Mouse (Mus musculus): Measurements from ENCODE around the gene Sdc4. TPM values are rescaled to one million over a fixed set of nuclear protein-coding genes. Genes with fewer than 3 reads are reported as not detected.

Sdc4 gene
- polyA plus RNA-seq, 1 experiment from 2014 or later = 138 TPM

DNA sequence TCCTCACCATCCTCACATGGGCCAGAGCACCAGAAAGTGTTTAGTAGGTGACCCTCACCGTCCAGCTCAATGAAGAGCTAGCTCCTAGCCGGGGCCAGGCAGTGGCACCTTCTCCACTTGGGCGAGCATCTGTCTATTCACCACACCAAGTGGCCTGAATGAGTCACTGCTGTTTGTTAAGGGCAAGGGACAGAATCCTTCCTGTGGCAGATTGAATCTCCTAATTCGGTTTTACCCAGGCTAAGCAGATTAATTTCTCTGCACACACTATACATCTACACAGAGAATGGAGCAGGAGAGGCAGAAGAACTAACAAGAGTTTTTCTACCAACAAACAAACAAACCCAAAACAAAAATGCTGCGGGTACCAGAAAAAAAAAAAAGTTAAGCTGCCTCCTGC, 16.7 kb downstream of the Sdc4 start:
- Histone ChIP-seq H3K4me3 (ENCODE audit: low read length) (no peak overlapping the region), H3K27ac (ENCODE audit: low read length) (no peak overlapping the region), H3K9me3 (ENCODE audit: control insufficient read depth, low read length) (no peaks in the 10 kb centered on the region), H3K27me3 (replicated peaks; ENCODE audit: control insufficient read depth, insufficient read depth, low read length) (no peaks in the 10 kb centered on the region), H3K4me1 (ENCODE audit: control insufficient read depth, insufficient read depth, low read length) (peaks cover 28% of the 10 kb centered on the region), H3K4me2 (ENCODE audit: low read depth, low read length) (no peak overlapping the region), H3K9ac (ENCODE audit: low read depth, low read length) (no peak overlapping the region), H3K36me3 (ENCODE audit: control insufficient read depth, insufficient read depth, low read length) (peaks cover 19% of the 10 kb centered on the region)
- WGBS = 79% methylated on average over 5 of the region's 5 CpGs
- no peak for ATAC-seq

DNA sequence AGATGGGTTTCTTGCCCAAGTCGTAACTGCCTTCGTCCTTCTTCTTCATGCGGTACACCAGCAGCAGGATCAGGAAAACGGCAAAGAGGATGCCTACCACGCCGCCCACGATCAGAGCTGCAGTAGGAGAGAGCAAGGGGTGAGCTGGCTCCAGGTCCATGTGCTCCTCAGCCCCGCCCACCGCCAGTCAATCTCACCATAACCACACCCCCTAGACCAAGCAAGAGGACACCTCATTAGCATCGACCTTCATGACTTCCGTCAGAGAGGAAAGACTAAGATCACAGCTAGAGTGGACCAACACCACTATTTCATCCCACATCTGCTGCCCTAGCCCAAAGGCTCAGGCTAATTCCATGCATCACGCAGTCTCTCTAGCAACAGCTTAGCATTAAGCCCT, 17.6 kb downstream of the Sdc4 start:
- no peak overlapping the region for H3K27ac ChIP-seq (ENCODE audit: low read length)
- peaks cover 19% of the 10 kb centered on the region for H3K36me3 ChIP-seq (ENCODE audit: control insufficient read depth, insufficient read depth, low read length)
- H3K4me1 ChIP-seq (ENCODE audit: control insufficient read depth, insufficient read depth, low read length) = peaks cover 20% of the 10 kb centered on the region
- no peaks in the 10 kb centered on the region for H3K27me3 ChIP-seq (replicated peaks; ENCODE audit: control insufficient read depth, insufficient read depth, low read length)
- H3K4me3 ChIP-seq (ENCODE audit: low read length) = no peak overlapping the region
- H3K4me2 ChIP-seq (ENCODE audit: low read depth, low read length) = no peak overlapping the region
- no peaks in the 10 kb centered on the region for H3K9me3 ChIP-seq (ENCODE audit: control insufficient read depth, low read length)
- WGBS = 25% methylated on average over 12 of the region's 12 CpGs
- no peak overlapping the region for H3K9ac ChIP-seq (ENCODE audit: low read depth, low read length)
- 0 out of 2 replicates have a peak, but pooled peaks have one; percentile 29 for ATAC-seq

DNA sequence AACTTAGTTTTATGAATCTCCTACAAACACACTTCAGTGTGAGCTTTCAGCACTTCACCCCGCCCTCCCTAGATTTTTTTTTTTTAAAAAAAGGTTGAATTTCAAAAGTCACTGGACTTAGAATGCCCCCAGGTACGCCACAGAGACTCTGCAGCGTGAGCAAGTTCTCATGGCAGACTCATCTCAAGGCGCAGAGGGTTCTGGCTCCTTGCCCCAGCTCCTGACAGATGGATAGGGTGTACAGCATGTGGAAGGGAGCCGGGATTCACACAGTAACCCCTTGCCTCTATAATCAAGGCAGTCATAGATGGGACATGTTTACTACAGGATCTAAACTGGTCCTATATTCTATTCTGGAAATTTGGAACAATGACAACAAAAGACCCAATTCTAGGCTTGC, 18.3 kb downstream of the Sdc4 start:
- Histone ChIP-seq H3K4me2 (ENCODE audit: low read depth, low read length) (no peak overlapping the region), H3K27me3 (replicated peaks; ENCODE audit: control insufficient read depth, insufficient read depth, low read length) (no peaks in the 10 kb centered on the region), H3K9ac (ENCODE audit: low read depth, low read length) (no peak overlapping the region), H3K4me1 (ENCODE audit: control insufficient read depth, insufficient read depth, low read length) (peaks cover 12% of the 10 kb centered on the region), H3K36me3 (ENCODE audit: control insufficient read depth, insufficient read depth, low read length) (peaks cover 19% of the 10 kb centered on the region), H3K4me3 (ENCODE audit: low read length) (no peak overlapping the region), H3K9me3 (ENCODE audit: control insufficient read depth, low read length) (no peaks in the 10 kb centered on the region), H3K27ac (ENCODE audit: low read length) (no peak overlapping the region)
- no peak for ATAC-seq
- 88% methylated on average over 5 of the region's 5 CpGs for whole genome bisulfite sequencing

DNA sequence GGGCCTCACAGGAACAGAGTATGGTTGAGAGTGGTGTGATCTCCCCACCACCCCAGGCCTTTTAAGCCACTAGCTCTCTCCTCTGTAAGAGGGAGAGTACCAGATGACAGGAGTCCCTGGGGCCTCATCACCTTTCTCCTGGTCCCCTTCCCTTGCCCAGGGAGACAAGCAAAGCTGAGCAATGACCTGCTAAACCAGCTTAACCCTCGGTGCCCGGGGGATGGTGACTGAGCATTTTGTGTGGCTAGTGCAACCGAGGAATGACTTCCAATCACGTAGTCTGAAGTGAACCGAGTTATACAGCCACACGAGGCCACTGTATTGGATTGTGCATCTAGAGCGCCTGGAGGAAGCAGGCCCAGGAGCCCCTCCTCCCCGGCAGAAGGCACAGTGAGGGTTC, 19.3 kb downstream of the Sdc4 start:
- Histone ChIP-seq H3K27me3 (replicated peaks; ENCODE audit: control insufficient read depth, insufficient read depth, low read length) (no peaks in the 10 kb centered on the region), H3K9me3 (ENCODE audit: control insufficient read depth, low read length) (no peaks in the 10 kb centered on the region), H3K36me3 (ENCODE audit: control insufficient read depth, insufficient read depth, low read length) (peaks cover 19% of the 10 kb centered on the region), H3K4me2 (ENCODE audit: low read depth, low read length) (no peak overlapping the region), H3K4me3 (ENCODE audit: low read length) (no peak overlapping the region), H3K4me1 (ENCODE audit: control insufficient read depth, insufficient read depth, low read length) (peaks cover 6% of the 10 kb centered on the region), H3K27ac (ENCODE audit: low read length) (no peak overlapping the region), H3K9ac (ENCODE audit: low read depth, low read length) (no peak overlapping the region)
- WGBS = 92% methylated on average over 8 of the region's 8 CpGs
- no peak for ATAC-seq

DNA sequence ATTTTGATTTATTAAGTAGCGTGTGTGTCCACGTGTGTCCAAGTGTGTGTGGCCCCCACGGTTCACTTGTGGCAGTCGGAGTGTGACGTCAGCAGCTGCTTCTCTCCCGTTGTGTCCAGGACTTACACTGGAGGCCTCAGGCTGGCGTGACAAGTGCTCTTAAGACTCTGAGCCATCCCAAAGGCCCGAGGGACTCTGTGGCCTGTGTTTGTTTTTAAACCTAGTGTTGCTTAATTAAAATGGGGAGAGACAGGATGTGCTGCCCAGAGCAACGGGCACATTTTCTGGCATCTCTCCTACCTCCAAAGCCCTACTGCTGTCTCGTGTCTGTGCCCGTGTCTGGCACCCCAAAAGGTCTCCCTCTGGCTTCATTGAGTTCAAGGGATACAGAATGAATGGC, 20.2 kb downstream of the Sdc4 start:
- Histone ChIP-seq H3K9me3 (ENCODE audit: control insufficient read depth, low read length) (no peaks in the 10 kb centered on the region), H3K36me3 (ENCODE audit: control insufficient read depth, insufficient read depth, low read length) (peaks cover 14% of the 10 kb centered on the region), H3K9ac (ENCODE audit: low read depth, low read length) (no peak overlapping the region), H3K27ac (ENCODE audit: low read length) (peak overlapping the region; percentile 55), H3K4me1 (ENCODE audit: control insufficient read depth, insufficient read depth, low read length) (peaks cover 2% of the 10 kb centered on the region), H3K4me2 (ENCODE audit: low read depth, low read length) (no peak overlapping the region), H3K4me3 (ENCODE audit: low read length) (no peak overlapping the region), H3K27me3 (replicated peaks; ENCODE audit: control insufficient read depth, insufficient read depth, low read length) (no peaks in the 10 kb centered on the region)
- WGBS = 86% methylated on average over 11 of the region's 11 CpGs
- ATAC-seq = no peak

DNA sequence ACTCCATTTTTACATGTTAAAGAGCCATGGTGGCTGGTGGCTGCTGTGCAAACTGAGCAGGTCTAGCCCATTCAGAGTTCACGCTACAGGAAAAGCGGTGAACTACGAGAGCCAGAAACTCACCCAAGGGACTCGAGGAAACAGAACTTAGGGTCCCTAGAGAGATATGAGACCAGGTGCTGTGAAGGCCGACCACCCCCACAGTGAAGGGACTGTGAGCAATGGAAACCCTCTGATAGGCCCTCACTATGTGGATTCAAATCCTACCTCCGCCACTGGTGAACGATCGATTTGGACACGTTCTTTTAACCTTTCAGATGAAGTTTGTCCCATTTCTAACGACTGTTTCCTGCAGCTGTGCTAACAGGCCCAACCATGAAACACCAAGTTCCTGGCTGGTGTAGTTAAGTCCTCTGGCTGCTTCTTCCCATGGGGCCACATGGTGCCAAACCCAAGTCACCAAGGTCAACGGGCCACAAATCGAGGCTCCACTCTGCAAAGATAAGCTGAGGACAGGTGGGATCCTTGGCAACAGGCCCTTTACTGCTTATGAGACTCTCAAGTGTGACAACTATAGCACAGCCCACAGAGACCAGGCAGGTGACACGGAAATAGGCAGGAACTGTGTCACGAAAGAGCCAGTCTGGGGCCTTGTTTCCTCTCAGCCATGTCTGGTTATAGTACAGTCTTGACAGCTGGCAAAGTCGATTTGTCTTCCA, 20.9 kb downstream of the Sdc4 start:
- ATAC-seq = peak; percentile 83
- H3K4me2 ChIP-seq (ENCODE audit: low read depth, low read length) = no peak overlapping the region
- H3K9me3 ChIP-seq (ENCODE audit: control insufficient read depth, low read length) = no peaks in the 10 kb centered on the region
- H3K9ac ChIP-seq (ENCODE audit: low read depth, low read length) = no peak overlapping the region
- peaks cover 4% of the 10 kb centered on the region for H3K4me1 ChIP-seq (ENCODE audit: control insufficient read depth, insufficient read depth, low read length)
- no peaks in the 10 kb centered on the region for H3K27me3 ChIP-seq (replicated peaks; ENCODE audit: control insufficient read depth, insufficient read depth, low read length)
- WGBS = 78% methylated on average over 15 of the region's 15 CpGs
- peaks cover 12% of the 10 kb centered on the region for H3K36me3 ChIP-seq (ENCODE audit: control insufficient read depth, insufficient read depth, low read length)
- H3K27ac ChIP-seq (ENCODE audit: low read length) = peak overlapping the region; percentile 55
- no peak overlapping the region for H3K4me3 ChIP-seq (ENCODE audit: low read length)

DNA sequence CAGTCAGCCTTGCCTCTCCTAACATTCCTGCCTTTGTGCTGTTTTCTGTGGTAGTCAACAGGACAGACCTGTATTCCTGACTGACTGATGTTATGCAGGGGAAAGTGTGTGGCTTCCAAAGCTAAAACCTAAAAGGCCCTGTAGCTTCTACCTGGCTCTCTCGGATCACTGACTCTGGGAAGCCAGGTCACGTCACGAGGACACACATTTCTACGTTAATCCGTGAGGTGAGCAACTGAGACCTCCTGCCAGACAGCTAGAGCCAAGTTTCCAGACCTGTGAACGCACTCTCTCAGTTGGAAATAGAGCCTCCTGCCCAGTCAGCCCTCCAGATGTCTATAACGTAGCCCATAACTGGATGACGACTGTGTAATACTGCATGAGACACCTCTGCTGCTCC, 21.7 kb downstream of the Sdc4 start:
- no peak overlapping the region for H3K9ac ChIP-seq (ENCODE audit: low read depth, low read length)
- H3K4me3 ChIP-seq (ENCODE audit: low read length) = no peak overlapping the region
- no peaks in the 10 kb centered on the region for H3K9me3 ChIP-seq (ENCODE audit: control insufficient read depth, low read length)
- peaks cover 12% of the 10 kb centered on the region for H3K36me3 ChIP-seq (ENCODE audit: control insufficient read depth, insufficient read depth, low read length)
- WGBS = 86% methylated on average over 8 of the region's 8 CpGs
- no peak overlapping the region for H3K27ac ChIP-seq (ENCODE audit: low read length)
- no peaks in the 10 kb centered on the region for H3K27me3 ChIP-seq (replicated peaks; ENCODE audit: control insufficient read depth, insufficient read depth, low read length)
- H3K4me2 ChIP-seq (ENCODE audit: low read depth, low read length) = no peak overlapping the region
- ATAC-seq = no peak
- H3K4me1 ChIP-seq (ENCODE audit: control insufficient read depth, insufficient read depth, low read length) = peaks cover 4% of the 10 kb centered on the region

DNA sequence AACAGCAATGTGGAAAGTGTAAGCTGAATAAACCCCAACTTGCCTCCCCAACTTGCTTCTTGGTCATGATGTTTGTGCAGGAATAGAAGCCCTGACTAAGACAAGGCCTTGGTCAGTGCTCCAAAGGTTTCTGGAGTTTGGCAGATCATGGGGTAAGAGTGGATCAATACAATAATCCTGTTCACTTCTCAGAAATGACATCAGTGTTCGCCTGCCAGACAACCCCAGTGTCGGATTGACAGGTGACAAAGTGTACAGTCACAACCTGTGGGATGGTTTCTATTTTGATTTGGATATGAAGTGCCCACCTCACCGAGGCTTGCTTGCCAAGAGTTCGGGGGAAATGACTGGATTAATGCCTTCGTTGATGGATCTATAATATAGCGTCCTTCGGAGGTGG, 22.4 kb downstream of the Sdc4 start:
- Histone ChIP-seq H3K9me3 (ENCODE audit: control insufficient read depth, low read length) (no peaks in the 10 kb centered on the region), H3K27ac (ENCODE audit: low read length) (no peak overlapping the region), H3K9ac (ENCODE audit: low read depth, low read length) (no peak overlapping the region), H3K4me1 (ENCODE audit: control insufficient read depth, insufficient read depth, low read length) (peaks cover 4% of the 10 kb centered on the region), H3K27me3 (replicated peaks; ENCODE audit: control insufficient read depth, insufficient read depth, low read length) (no peaks in the 10 kb centered on the region), H3K4me3 (ENCODE audit: low read length) (no peak overlapping the region), H3K4me2 (ENCODE audit: low read depth, low read length) (no peak overlapping the region), H3K36me3 (ENCODE audit: control insufficient read depth, insufficient read depth, low read length) (peaks cover 9% of the 10 kb centered on the region)
- ATAC-seq = no peak
- 87% methylated on average over 7 of the region's 7 CpGs for WGBS

DNA sequence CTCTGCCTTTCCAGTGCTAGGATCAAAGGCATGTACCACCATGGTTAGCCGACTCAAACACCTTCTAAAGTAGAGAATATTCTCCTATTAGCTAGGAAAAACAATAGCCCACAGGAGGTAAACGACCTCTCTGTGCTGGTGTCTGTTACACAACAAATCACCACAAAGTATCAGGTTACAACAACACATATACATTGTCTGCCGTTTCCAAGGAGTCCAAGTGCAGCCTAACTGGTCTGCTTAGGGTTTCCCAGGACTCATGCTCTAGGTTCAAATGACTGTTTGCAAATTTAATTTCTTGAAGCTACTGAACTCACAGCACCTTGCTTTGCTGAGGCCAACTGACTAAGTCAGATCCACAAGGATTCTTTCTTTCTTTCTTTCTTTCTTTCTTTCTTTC, 24.2 kb downstream of the Sdc4 start:
- Histone ChIP-seq H3K27me3 (replicated peaks; ENCODE audit: control insufficient read depth, insufficient read depth, low read length) (no peaks in the 10 kb centered on the region), H3K4me1 (ENCODE audit: control insufficient read depth, insufficient read depth, low read length) (peaks cover 4% of the 10 kb centered on the region), H3K36me3 (ENCODE audit: control insufficient read depth, insufficient read depth, low read length) (peaks cover 8% of the 10 kb centered on the region), H3K27ac (ENCODE audit: low read length) (no peak overlapping the region), H3K4me2 (ENCODE audit: low read depth, low read length) (no peak overlapping the region), H3K4me3 (ENCODE audit: low read length) (no peak overlapping the region), H3K9ac (ENCODE audit: low read depth, low read length) (no peak overlapping the region), H3K9me3 (ENCODE audit: control insufficient read depth, low read length) (no peaks in the 10 kb centered on the region)
- WGBS = 19% methylated on average over 3 of the region's 3 CpGs
- no peak for ATAC-seq
